Mouse (Mus musculus): ENCODE measurements around the gene Nat8f6.
"Not testable (repeated sequence)": the region's sequence is repeated elsewhere in the genome, so short reads cannot be mapped to it uniquely, and the experiment has no call there.

Gene Nat8f6

GRCm38 (mm10) chr6:85820837-85821236 lies at the start of gene Nat8f6, which contains the start of gene Nat8f5:
Gene Nat8f6, minus strand, starts transcription at chr6:85820954.
Gene Nat8f5, minus strand, starts transcription at chr6:85820972.
- no peak for DNase-seq (ENCODE audit: low read depth, low spot score)

GRCm38 (mm10) chr6:85869006-85869405 lies 48.3 kb upstream of the Nat8f6 start, which contains the start of gene Nat8f2:
Gene Nat8f2, minus strand, starts transcription at chr6:85869158.
- DNase-seq (ENCODE audit: low read depth, low spot score) = not testable (repeated sequence)

- DNase-seq (ENCODE audit: low read depth, low spot score) = no peak
These were observed 47.3 kb upstream of the Nat8f6 start for GRCm38 (mm10) chr6:85867726-85868690.

- not testable (repeated sequence) for DNase-seq (ENCODE audit: low read depth, low spot score)
These were observed 46.2 kb upstream of the Nat8f6 start for GRCm38 (mm10) chr6:85866995-85867394.

- DNase-seq (ENCODE audit: low read depth, low spot score) = not testable (repeated sequence)
These were observed 45.4 kb upstream of the Nat8f6 start for GRCm38 (mm10) chr6:85866166-85866565.

- DNase-seq (ENCODE audit: low read depth, low spot score) = not testable (repeated sequence)
These were observed 44.3 kb upstream of the Nat8f6 start for GRCm38 (mm10) chr6:85864900-85865639.

- DNase-seq (ENCODE audit: low read depth, low spot score) = no peak
These were observed 43.1 kb upstream of the Nat8f6 start for GRCm38 (mm10) chr6:85863840-85864239.

- no peak for DNase-seq (ENCODE audit: low read depth, low spot score)
These were observed 42.4 kb upstream of the Nat8f6 start for GRCm38 (mm10) chr6:85863136-85863535.

GRCm38 (mm10) chr6:85862565-85862964 lies 41.8 kb upstream of the Nat8f6 start:
- DNase-seq (ENCODE audit: low read depth, low spot score) = no peak

- no peak for DNase-seq (ENCODE audit: low read depth, low spot score)
These were observed 40.5 kb upstream of the Nat8f6 start for GRCm38 (mm10) chr6:85861247-85861646.

- no peak for DNase-seq (ENCODE audit: low read depth, low spot score)
These were observed 35.5 kb upstream of the Nat8f6 start for GRCm38 (mm10) chr6:85856194-85856678.

GRCm38 (mm10) chr6:85853481-85853880 lies 32.7 kb upstream of the Nat8f6 start:
- no peak for DNase-seq (ENCODE audit: low read depth, low spot score)

- no peak for DNase-seq (ENCODE audit: low read depth, low spot score)
These were observed 30.5 kb upstream of the Nat8f6 start for GRCm38 (mm10) chr6:85851062-85851773.

GRCm38 (mm10) chr6:85849240-85849639 lies 28.5 kb upstream of the Nat8f6 start:
- no peak for DNase-seq (ENCODE audit: low read depth, low spot score)

GRCm38 (mm10) chr6:85848140-85848539 lies 27.4 kb upstream of the Nat8f6 start:
- DNase-seq (ENCODE audit: low read depth, low spot score) = no peak

GRCm38 (mm10) chr6:85846921-85847320 lies 26.2 kb upstream of the Nat8f6 start:
- DNase-seq (ENCODE audit: low read depth, low spot score) = no peak

- not testable (repeated sequence) for DNase-seq (ENCODE audit: low read depth, low spot score)
These were observed 23.1 kb upstream of the Nat8f6 start for GRCm38 (mm10) chr6:85843677-85844458.

GRCm38 (mm10) chr6:85839982-85840381 lies 19.2 kb upstream of the Nat8f6 start:
- DNase-seq (ENCODE audit: low read depth, low spot score) = no peak

- no peak for DNase-seq (ENCODE audit: low read depth, low spot score)
These were observed 17.9 kb upstream of the Nat8f6 start for GRCm38 (mm10) chr6:85838674-85839073.

GRCm38 (mm10) chr6:85837307-85837706 lies 16.6 kb upstream of the Nat8f6 start:
- DNase-seq (ENCODE audit: low read depth, low spot score) = peak; percentile 8

GRCm38 (mm10) chr6:85836827-85837226 lies 16.1 kb upstream of the Nat8f6 start:
- DNase-seq (ENCODE audit: low read depth, low spot score) = not testable (repeated sequence)

All from A20 (cell line).